Mouse (Mus musculus) monocyte, adult 2 months (primary cell): ENCODE data around the gene Zcchc10.
A peak's percentile ranks its signal among the peaks of the same experiment; 100 is the strongest.
"Not testable (repeated sequence)": the region's sequence is repeated elsewhere in the genome, so short reads cannot be mapped to it uniquely, and the experiment has no call there.

Experiments
- DNase-seq, 2 experiments: peaks; one replicate each; pipeline ENCODE4 v3.0.0; 2022; ENCODE audit warnings: low spot score in 2 of 2, low read depth in 1 of 2

The Zcchc10 gene

GRCm38 (mm10) chr11:53316996-53317395 is 7.5 kb upstream of the Zcchc10 start:
- DNase-seq: no peak

- no peak for DNase-seq
These were observed 6.4 kb upstream of the Zcchc10 start for GRCm38 (mm10) chr11:53318041-53318440.

DNA sequence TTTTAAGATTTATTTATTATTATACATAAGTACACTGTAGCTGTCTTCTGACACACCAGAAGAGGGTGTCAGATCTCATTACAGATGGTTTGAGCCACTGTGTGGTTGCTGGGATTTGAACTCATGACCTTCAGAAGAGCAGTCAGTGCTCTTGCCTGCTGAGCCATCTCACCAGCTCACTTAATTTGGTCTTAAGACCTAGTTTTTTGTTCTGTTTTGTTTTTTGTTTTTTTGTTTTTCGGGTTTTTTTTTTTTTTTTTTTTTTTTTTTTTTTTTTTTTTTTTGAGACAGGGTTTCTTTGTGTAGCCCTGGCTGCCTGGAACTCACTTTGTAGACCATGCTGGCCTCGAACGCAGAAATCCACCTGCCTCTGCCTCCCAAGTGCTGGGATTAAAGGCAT is 5.9 kb upstream of the Zcchc10 start:
- DNase-seq: not testable (repeated sequence)

GRCm38 (mm10) chr11:53319867-53320266 is 4.6 kb upstream of the Zcchc10 start:
- not testable (repeated sequence) for DNase-seq

DNA sequence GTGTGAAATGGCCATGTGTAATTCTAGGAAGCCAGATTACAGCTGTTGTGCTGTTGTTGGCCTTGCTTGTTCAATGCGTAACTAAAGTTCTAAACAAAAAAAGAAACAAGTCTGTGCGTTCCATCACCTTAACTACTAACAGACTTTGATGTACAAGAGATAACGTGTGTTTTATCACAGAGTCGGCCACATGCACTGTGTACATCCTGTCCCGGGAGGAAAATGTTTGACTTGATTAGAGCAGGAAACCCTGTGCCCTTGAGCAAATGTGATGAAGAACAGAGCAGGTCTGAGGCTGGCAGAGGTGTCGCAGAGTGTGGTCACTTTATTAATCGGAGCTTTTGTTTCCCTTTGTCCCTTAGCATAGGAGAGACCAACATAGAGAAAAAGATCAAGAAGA is 5.8 kb downstream of the Zcchc10 start:
- DNase-seq: no peak

- DNase-seq: no peak
These were observed 6.6 kb downstream of the Zcchc10 start for GRCm38 (mm10) chr11:53331121-53331520.

GRCm38 (mm10) chr11:53332076-53332680 is 7.7 kb downstream of the Zcchc10 start:
- no peak for DNase-seq

GRCm38 (mm10) chr11:53335505-53336181 is 11.2 kb downstream of the Zcchc10 start:
- no peak for DNase-seq

GRCm38 (mm10) chr11:53336182-53336571 is 11.7 kb downstream of the Zcchc10 start:
- no peak for DNase-seq

DNA sequence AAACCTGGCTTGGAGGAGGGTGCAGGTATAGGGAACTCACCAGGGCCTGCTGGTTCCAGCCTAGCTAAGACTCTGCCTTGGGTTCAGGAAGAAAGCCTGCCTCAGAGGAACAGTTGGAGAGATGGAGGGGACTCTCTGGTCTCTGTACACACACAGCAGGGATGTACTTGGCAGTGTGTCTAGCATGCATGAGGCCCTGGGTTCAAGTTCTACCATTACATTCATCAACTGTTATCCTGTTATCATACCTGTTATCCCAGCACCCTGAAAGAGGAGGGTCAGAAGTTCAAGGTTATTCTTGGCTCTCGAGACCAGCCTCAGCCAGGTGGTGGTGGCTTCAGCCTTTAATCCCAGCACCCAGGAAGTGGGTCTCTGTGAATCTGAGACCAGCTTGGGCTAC is 12.4 kb downstream of the Zcchc10 start:
- DNase-seq: no peak

DNA sequence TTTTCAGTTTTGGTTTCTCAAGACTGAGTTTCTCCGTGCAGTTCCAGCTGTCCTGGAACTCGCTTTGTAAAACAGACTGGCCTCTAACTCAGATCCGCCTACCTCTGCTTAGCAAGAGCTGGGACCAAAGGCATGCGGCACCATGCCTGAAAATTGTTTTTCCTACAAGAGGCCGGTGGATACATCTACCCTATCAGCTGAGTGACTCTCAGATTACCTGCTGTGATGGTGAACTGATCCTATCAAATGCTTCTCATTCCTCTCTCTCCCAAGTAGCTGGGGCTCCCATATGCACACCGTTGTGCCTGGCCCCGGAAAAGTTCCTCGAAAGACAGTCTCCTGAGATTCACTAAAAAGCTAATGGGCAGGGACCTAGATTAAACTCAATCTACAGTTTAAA is 13.2 kb downstream of the Zcchc10 start:
- no peak for DNase-seq

GRCm38 (mm10) chr11:53341019-53341418 is 16.5 kb downstream of the Zcchc10 start:
- not testable (repeated sequence) for DNase-seq

DNA sequence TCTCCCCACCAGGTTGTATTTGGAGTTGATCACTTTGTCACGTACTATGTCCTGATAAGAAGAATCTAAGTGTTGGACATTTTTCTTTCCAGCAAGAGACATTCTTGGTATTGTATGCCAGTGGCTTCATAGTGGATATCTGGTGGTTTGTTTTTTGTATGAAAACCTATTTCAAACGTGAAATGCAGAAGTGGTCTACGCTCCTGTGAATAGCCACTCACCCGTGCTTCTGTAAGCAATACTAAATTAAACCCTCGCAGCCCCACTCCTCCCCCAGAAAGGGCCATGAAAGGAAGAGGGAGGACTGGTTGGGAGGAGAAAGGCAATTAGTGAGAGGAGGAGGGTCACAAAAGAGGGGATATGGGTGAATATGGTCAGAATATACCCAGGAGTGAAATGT is 18.2 kb downstream of the Zcchc10 start:
- DNase-seq: no peak

DNA sequence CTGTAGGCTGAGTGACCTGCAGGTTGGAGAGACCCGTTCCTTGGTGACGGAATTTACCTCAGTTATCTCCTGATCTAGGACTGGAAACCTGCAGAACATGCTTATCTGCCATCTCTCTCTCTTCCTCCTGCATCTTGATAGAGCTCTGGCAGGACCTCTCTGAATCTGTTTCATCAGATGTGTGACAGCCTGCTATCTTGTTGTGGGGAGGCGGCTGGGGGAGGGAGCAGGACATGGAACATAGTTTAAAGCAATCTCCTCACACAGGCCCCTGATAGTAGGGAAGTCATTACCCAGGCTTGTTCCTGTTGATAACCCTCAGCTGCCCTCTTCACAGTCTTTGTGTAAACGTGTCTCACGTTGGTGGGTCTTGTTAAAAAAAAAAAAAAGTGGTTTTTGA is 20.8 kb downstream of the Zcchc10 start:
- DNase-seq: no peak

DNA sequence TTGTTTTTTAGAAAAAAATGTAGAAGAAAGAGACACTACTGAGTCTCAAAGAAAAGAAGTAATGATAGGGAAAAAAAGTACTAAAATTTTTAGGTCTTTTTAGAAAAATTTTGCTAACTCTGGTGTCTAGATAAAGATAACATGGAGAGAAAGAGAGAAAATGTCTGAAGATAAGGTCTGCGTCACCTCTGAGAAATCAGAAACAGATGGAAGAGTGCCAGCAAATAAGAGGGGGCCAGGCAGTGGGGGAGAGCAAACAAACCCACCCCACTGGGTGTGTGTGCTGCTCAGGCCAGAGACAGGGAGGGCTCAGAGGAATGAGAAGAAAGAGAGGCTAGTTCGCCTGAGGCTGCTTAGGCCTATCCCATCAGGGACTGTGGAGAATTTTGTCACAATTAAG is 21.3 kb downstream of the Zcchc10 start:
- DNase-seq: no peak

DNA sequence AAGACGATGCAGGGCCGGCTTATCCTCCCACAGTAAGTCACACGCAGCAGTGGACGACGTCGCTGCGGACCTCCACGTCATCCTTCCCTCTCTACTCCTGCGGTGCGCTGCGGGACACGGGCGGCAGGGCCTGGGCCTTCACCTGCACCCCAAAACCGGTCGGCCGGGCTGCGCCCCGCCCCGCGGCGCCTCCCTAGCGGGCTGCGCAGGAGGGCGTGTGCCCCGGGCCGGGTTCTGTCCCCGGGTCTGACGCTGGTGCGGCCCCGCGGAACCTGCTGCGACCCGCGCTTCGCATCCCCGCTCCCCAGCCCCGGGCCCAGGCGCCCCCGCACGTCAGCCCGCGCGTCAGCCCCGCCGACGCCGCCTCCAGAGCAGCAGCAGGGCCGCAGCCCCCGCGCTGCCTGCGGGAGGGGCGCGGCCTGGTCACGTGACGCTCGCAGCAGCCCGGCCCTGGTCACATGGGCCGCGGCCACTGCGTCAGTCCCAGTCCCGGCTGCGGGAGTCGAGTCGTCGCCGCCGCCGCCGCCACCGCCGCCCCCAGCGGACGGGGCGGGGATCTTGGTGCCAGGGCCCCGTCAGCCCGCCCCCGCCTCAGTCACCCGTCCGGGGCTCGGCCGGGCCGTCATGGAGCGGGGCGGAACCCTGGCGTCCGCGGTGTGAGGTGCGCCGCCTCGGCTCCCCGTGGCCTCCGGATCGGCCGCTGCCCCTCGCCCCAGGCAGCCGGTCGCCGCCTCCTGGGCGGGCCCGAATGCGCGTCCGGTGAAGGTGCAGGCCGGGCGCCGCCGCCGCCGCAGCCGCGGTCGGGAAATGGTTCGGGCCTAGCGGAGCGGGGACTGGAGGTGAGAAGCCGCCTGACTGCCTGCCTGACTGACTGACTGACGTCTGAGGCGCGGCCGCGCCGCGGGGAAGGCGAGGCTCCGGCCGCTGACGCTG is 26.1 kb downstream of the Zcchc10 start, which contains the start of gene Aff4:
Aff4 (plus strand) TSS at position 543 of the 933 bp plus-strand sequence.
- peak; percentile 60 to 81 for DNase-seq

DNA sequence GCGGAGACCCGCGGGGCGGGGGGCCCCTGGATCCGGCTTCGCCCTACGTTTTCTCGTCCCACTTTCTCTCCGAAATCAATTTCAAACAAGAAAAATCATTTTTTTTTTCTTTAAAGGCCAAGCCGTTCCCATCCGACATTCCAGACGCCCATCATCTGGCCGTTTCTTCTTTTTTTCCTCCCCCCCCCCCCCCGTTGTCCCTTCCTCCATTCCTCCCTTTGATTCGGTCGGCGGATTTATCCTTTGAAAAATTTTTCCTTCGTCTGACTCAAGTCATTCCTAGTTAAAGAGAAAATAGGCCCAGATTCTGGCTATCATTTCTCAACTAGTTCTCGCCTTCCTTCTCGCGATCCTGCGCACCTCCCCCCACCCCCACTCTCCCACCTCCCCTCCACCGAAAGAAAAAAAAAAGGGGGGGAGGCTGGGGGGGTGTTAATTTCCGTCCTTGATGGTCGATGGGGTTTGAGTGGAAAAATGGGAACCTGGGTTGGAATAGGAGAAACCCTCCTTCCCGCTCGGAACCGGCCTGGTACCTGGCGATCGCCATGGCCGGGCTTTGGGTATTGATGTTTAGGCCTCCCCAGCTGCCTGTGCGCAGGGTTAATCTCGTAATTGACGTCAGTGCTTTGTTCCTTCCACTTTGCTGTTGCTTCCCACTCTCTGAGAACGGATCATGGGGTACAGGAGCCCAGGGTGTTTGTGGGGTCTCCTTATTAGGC is 26.9 kb downstream of the Zcchc10 start:
- peak in 1 of 2 experiments; percentile 37 for DNase-seq

- DNase-seq: no peak
These were observed 27.6 kb downstream of the Zcchc10 start for GRCm38 (mm10) chr11:53351943-53352590.

GRCm38 (mm10) chr11:53358504-53359155 is 34.2 kb downstream of the Zcchc10 start:
- DNase-seq: no peak

- no peak for DNase-seq
These were observed 42.6 kb downstream of the Zcchc10 start for GRCm38 (mm10) chr11:53367032-53367431.
